Mouse (Mus musculus) layer of hippocampus, adult 9-10 months (tissue): ENCODE data around the gene Htr2c.

Source experiments
- DNase-seq: peaks from one replicate; pipeline ENCODE4 v3.0.0; 2022; ENCODE audit warnings: low spot score

Htr2c gene

DNA sequence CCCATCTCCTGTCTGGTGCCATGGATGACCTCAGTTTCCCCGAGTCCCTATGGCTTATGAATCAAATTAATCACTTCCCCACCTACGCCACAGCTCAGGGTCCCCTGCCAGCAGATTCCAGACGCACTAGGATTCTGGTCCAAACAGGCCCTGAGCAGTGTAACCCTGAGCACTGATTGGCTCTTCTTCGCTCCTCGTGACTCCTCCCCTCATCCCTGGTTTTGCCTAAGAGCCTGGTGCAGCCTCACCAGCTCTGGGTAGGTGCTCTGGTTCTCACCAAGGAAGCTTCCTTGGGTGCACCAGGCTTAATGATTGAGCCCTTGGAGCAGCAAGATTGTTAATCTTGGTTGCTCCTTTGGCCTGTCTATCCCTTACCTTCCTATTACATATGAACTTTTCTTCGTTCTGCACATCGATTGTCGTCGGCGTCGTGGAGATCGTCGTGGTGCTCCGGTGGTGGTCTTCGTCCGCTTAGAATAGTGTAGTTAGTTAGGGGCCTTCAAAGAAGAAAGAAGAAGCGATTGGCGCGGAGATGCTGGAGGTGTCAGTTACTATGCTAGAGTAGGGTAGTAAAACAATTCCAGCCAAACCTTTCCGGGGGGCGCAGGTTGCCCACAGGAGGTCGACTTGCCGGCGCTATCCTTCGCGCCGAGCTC is at the start of gene Htr2c:
TSS of gene Htr2c (plus strand) at position 256 of the 656 bp plus-strand sequence.
- no peak for DNase-seq

DNA sequence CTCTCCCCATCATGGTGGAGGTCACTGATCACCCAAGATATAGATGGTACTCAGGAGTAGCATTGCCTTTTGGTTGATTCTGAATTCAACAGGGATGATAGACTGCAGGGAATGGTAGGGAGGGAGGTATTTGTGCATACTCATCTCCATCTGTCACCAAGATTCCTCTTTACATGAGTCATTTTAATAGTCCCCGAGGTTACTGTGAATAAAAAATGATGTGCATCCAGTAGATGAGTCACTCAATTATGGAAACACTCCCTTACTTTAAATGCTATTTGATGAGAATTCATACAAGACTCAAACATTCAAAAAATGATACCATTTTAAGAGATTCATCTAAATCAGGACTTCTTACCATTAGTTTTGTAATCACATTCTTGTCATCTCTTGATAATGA is 34.1 kb upstream of the Htr2c start:
- no peak for DNase-seq

DNA sequence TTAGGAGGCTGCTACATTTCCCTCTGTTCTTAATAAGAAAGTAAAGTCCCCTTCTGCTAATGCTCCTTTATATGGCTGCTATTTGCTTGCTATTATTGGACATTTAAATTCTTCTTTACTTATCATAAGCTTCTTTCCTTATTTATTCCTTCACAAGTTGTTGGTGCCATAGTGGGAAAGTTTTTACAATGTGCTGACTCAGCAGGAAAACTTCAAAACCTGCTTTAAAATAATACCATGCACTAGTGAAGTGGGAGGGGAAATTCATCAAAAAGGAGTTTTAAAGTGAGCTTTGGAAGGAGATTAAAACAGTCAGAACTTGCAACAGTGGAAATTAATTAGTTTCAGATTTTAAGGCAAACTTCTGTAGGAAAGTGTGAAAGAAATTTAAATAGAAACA is 26.0 kb upstream of the Htr2c start:
- no peak for DNase-seq

DNA sequence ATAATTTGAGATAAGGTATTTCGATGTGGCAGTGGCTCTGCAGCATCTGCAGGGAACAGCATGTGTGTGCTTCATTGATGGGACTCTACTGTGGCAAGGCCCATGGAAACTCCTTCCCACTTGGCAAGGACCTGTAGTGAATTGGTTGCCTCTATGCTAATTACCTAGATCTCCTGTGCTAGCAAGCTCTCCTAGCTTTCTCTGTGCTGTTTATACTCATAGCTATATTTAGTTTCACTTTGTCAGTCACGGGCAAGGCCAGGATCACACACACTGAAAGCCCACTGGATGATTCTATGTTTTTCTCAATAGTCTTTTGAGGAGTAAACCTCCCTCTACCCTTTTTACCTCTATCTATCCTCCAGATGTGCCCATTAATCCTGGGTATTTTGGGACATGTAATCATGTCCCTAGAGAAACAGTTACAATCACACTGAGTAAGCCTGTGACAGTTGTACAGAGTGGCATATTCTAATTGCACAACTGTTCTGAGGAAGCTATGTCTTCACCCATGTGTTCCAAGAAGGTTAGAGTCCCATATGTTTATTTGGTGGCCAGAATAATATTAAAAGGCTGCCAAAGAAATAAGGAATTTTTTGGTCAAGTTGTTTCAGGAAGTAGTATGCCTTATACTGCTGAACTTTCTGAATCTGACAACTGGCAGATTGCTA is 16.0 kb upstream of the Htr2c start:
- DNase-seq = no peak

DNA sequence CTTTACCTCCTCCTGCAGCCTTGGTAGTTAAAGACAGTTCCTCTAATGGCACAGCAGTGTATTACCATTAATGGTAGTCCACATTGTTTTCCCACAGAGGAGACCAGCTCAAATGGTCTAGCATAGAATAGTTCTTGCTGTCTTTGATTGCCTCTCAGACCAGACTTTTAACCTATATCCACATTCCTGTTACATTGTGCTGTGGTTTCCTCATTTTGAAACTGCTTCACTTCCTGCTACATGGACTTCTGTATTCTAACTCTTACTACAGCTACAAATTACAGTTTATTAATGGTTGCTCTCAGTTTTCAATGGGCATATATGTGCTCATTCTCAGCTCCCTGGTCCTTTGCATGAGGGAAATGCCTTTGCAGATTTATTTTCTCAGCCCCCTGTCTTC is 15.3 kb upstream of the Htr2c start:
- no peak for DNase-seq

DNA sequence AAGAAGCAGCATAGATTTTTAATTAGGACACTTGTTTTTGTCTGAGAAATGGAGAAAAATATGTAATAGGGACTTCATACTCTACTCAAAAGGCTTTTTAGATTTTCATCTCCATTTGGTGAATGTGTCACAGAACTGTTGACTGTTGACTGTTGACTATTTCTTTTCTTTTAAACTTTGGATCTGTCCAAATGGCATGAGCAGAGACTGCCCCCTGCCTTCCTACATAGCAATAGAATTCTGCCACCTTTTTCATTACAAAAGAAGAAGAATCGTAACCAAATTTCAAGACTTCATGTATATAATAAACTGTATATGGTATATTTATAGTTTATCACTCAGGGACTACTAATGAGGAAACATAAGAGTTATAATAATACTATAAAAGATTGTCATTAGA is 3.7 kb upstream of the Htr2c start:
- no peak for DNase-seq

DNA sequence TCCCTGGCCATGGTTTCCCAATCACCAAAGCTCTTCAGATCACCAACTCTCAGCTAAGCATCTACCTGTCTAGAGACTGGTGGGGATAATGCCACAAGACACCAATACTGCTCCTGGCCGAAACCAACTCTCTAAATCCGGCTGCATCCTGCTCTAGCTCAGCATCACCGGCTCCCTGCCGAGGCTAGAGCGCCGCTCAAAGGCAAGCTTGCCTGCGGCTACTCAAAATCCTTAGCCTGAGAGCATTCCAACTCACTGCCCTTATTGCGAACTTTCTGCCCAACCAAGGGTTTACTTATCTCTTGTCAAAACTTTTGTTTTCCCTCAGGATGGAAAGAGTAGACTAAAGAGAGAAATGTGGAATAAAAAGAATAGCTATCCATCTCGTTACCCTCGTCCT is 2.4 kb upstream of the Htr2c start:
- DNase-seq = no peak

DNA sequence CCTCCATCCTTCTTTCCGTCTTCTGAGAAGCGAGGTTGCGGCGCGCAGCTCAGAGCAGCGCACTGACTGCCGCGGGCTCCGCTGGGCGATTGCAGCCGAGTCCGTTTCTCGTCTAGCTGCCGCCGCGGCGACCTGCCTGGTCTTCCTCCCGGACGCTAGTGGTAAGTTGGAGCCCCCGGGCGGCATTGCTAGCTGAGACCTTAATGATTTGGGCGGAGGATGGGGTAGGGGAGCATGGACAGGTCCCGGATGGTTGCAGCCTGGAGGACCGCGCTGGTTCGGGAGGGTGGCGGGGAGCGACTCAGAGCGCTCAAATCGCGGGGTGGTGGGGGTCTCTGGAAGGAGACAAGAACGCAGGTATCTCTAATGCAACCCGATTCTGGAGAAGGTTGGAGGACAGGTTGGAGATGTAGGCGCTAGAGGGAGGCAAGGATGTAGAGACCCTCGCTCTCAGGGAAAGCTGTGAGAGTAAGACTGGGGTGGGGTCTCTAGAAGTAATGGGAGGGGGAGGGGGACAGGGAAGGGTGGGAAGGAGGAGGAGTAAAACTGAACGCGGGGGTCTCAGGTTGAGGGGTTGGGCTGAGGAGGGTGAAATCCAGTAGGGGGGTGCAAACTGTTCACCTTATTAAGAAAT is 718 bp downstream of the Htr2c start:
- no peak for DNase-seq

DNA sequence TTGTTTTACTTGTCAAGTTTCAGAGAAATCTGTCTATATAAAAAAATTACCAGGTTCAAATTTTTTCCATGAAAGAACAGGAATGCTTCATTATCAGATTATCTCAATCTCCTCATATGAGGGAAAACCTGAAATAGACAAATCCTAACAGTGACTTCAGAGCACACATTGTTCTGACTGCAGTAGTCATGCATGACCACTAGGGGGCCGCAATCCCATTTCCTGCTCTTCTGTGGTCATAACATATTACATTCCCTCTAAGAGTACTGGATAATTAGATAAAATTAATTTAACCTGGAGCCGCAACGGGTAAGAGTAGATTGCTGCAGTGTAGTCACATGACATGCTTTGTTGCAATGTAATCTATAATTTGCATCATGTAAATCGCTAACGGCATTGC is 17.6 kb downstream of the Htr2c start:
- no peak for DNase-seq

DNA sequence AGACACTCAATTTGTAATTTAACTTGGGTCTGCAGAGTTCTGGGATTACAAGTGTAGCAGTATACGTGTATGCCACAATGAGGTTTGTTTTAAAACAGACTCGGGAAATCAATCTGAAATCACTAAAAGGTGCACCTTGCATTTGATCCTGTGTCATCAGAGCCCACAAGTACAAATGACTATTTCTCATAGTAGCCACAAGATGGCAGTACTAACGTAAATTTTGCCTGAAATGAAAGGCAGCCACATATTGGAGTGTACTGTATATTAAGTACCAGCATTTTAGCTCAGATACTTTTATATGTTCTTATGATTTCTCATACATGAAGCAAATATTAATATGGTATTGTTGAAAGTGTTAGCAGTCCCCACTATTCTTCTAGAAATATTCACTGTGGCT is 93.4 kb downstream of the Htr2c start:
- no peak for DNase-seq

DNA sequence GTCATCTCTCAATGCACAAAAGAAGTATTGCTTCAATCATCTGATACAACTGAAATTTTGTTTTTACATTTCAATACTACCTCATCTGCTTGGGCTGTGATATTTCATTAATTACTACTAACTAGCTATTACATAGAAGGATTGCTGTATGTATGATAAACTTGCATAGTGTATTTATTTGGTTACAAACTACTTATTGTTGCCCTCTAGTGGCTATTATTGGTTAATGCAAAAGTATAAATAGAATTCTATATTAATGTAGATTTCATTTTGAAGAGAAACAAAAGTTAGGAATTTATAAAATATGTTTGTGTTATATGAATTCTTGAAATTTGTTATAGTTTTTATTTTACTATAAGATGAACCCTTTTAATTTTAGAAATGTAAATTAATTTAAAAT is 109.3 kb downstream of the Htr2c start:
- DNase-seq = no peak

DNA sequence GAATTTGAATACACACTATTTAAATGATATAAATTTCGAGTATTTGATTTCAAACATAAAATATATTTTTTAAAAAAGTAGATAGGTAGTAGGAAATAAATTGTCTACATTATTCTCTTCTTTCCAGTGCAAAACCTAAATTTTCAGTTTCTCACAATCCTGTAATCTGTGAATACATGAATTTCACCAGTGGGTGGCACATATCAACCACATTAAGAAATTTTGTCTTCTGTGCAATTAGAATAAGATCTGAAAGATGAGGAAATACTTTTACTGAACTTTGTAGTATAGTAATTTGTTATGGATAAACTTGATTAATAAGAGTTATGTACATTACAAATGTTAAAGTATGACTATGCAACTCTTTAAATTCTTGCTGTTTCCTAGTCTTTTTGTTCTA is 156.8 kb downstream of the Htr2c start:
- no peak for DNase-seq

DNA sequence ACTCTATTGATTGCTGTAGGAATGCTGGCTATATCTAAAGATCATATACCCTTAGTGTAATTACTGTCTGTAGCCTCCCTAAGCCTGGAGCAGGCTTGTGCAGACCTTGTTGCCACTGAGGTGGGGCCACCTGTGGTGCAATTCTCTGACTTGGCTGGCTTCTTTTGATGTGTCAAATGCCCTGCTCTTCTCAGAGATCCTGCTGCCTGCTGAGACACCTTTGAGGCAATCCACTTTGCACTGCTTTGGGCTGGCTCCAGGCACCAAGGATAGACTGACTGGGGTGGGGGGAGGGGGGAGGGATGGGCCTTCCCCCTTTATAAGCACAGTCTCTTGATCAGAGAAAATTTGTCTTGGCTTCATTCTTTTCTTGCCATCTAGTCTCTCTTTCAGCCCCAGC is 252.9 kb downstream of the Htr2c start:
- DNase-seq = no peak

DNA sequence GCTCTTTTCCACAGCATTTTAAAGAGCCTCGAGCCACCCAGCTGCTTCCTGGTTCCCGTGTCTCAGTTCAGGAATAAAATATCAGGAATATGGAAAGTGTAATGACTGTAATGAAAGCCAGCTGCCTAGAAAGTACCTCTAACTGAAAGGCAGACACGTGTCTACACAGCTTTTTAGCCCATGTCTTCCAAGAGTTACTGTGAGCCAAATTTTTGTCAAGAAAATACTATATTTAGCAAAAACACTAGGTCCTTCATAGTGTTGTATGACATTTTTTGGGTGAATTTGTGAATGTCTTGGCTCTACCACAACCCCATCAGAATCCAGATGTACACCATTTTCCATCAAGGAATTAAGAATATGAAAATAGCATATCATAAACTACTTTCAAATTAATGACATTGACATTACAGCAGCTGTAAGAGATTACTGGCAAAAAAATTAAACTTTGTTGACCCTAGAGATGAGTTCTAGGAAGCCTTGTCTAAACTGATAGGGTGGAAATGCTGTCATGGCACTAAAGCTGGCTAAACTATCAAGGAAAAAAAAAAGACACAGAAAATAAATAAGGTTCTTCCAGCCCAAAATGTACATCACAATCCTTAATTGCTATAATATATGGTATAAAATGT is 255.2 kb downstream of the Htr2c start:
- no peak for DNase-seq

DNA sequence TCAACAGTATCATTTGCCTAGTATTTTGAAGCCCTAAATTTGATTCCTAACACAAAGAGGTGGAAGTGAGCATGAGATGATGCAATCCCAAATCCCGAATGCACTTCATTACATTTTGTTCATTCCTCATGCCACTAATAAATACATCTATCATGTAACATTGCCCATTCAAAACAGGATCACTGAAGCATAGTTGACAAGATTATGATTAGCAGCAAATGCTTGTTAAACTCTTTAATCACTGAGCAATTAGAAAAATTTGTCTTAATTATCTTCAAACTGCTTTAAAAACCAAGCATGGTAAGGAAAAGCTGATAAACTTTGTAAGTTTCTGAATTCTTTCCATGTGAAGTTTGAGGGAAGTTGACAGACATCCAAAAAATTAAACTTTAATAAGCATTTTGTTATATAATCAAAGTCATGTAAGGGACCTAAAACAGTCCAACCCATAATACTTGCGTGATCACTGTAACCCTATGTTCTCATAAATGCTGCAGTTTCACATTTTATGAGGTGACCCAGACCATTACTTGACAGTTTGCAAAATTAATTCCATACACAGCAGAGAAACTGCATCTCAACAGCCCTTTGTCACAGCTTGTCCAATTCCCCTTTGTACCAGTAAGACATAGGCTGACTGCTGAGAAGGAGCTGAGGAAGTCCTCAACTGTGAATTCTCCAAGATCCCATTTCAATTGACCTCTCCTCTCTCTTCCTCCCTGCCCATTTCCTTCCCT is 276.7 kb downstream of the Htr2c start:
- no peak for DNase-seq
